Mouse (Mus musculus) forebrain, embryonic 14.5 days (tissue): ENCODE data around the gene Acot8. TPM values are rescaled to one million over a fixed set of nuclear protein-coding genes. Genes with fewer than 3 reads are reported as not detected.

ENCODE experiments used
- ATAC-seq: fragments of 200-750 bp; cut with Nextera tagmentation; 2 replicates; pipeline ENCODE4 v1.8.0; 2017; ENCODE audit warnings: mild to moderate bottlenecking, moderate library complexity
- DNase-seq: peaks from one replicate; pipeline ENCODE4 v3.0.0-alpha.2; 2015; ENCODE audit warnings: low spot score
- H3K27ac ChIP-seq: fragments of 300-500 bp; sonication (generic); 2 replicates; pipeline ENCODE4 v1.5.1; 2014; ENCODE audit warnings: low read depth, mild to moderate bottlenecking, control low read depth, low read length, moderate library complexity
- H3K27me3 ChIP-seq: fragments of 300-500 bp; sonication (generic); replicated peaks from 2 replicates; pipeline ENCODE4 v1.6.1; 2014; ENCODE audit warnings: low read length, control low read depth, mixed read lengths; ENCODE audit not compliant: control insufficient read depth, insufficient read depth
- H3K36me3 ChIP-seq: fragments of 300-500 bp; sonication (generic); 2 replicates; pipeline ENCODE4 v1.6.1; 2014; ENCODE audit warnings: low read length, control low read depth; ENCODE audit not compliant: control insufficient read depth, insufficient read depth
- H3K4me1 ChIP-seq: fragments of 300-500 bp; sonication (generic); 2 replicates; pipeline ENCODE4 v1.6.1; 2014; ENCODE audit warnings: antibody characterized with exemption, low read length, control low read depth; ENCODE audit not compliant: control insufficient read depth, insufficient read depth
- H3K4me2 ChIP-seq: fragments of 300-500 bp; sonication (generic); 2 replicates; pipeline ENCODE4 v1.6.1; 2014; ENCODE audit warnings: mild to moderate bottlenecking, control low read depth, low read length
- H3K4me3 ChIP-seq: fragments of 300-500 bp; sonication (generic); 2 replicates; pipeline ENCODE4 v1.5.1; 2014; ENCODE audit warnings: low read depth, low read length, control low read depth
- H3K9ac ChIP-seq: fragments of 300-500 bp; sonication (generic); 2 replicates; pipeline ENCODE4 v1.6.1; 2014; ENCODE audit warnings: mild to moderate bottlenecking, low read length, control low read depth, moderate library complexity
- H3K9me3 ChIP-seq: fragments of 300-500 bp; sonication (generic); replicated peaks from 2 replicates; pipeline ENCODE4 v1.6.1; 2016; ENCODE audit warnings: low read length, control low read depth, mixed read lengths; ENCODE audit not compliant: control insufficient read depth
- WGBS: fragments of 180-500 bp; shearing (Covaris S2); extraction: QIAGEN DNeasy Blood & Tissue Kit; methylation state at CpG from one replicate; pipeline ENCODE4 v1.1.7; 2014; 5-methylcytosine and 5-hydroxymethylcytosine counted together
- polyA plus RNA-seq: library from polyadenylated mRNA; unstranded; fragments of >200 nt; fragmentation: Nextera tagmentation; extraction: Ambion mirVana; gene quantifications from 2 replicates; pipeline ENCODE4 v1.2.1, GENCODE M21; 2014

Acot8 gene
- 12.0 and 14.3 TPM in 2 replicates for polyA plus RNA-seq

- Histone ChIP-seq H3K4me2 (peak within 1 kb of the TSS; percentile 85), H3K9ac (peak within 1 kb of the TSS; percentile 78), H3K9me3 (no peaks in the 10 kb centered on the region), H3K27me3 (no peaks in the 10 kb centered on the region), H3K4me3 (peak within 1 kb of the TSS; percentile 77), H3K27ac (peak within 1 kb of the TSS; percentile 74), H3K4me1 (peaks cover 8% of the 10 kb centered on the region; the same call in 1 of the 2 replicates), H3K36me3 (peaks cover 16% of the 10 kb centered on the region; the same call in 1 of the 2 replicates)
- ATAC-seq = peak; percentile 98
- under 1% methylated on average over 47 of the region's 47 CpGs for WGBS
- DNase-seq = peak; percentile 99
Measured at GRCm38 (mm10) chr2:164804533-164805331, at the start of gene Acot8, which contains the start of gene Zswim3. Acot8 (minus strand) TSS chr2:164804882. Zswim3 (plus strand) TSS chr2:164805098.

- Histone ChIP-seq H3K27me3 (0 out of 2 replicates have a peak, but pooled peaks cover 2% of the 10 kb centered on the region), H3K36me3 (no peaks in the 10 kb centered on the region), H3K4me1 (no peaks in the 10 kb centered on the region), H3K9me3 (no peaks in the 10 kb centered on the region), H3K4me2 (no peak overlapping the region), H3K4me3 (no peak overlapping the region), H3K9ac (no peak overlapping the region), H3K27ac (no peak overlapping the region)
- ATAC-seq = no peak
- 83% methylated on average over 8 of the region's 8 CpGs for WGBS
- no peak for DNase-seq
Measured at GRCm38 (mm10) chr2:164850061-164850460, 45.4 kb upstream of the Acot8 start.

- Histone ChIP-seq H3K4me1 (no peaks in the 10 kb centered on the region), H3K9ac (no peak overlapping the region), H3K4me2 (no peak overlapping the region), H3K9me3 (no peaks in the 10 kb centered on the region), H3K36me3 (no peaks in the 10 kb centered on the region), H3K4me3 (no peak overlapping the region), H3K27me3 (no peaks in the 10 kb centered on the region), H3K27ac (no peak overlapping the region)
- DNase-seq (no peak), ATAC-seq (no peak)
- 62% methylated on average over 3 of the region's 3 CpGs for WGBS
Measured at GRCm38 (mm10) chr2:164845782-164846181, 41.1 kb upstream of the Acot8 start.

- peak overlapping the region; percentile 100; the same call in 1 of the 2 replicates for H3K4me2 ChIP-seq
- H3K27ac ChIP-seq = no peak overlapping the region
- 93% methylated on average over 4 of the region's 4 CpGs for WGBS
- no peaks in the 10 kb centered on the region for H3K9me3 ChIP-seq
- DNase-seq = no peak
- H3K36me3 ChIP-seq = peaks cover 31% of the 10 kb centered on the region
- no peaks in the 10 kb centered on the region for H3K27me3 ChIP-seq
- no peak overlapping the region for H3K4me3 ChIP-seq
- H3K9ac ChIP-seq = no peak overlapping the region
- H3K4me1 ChIP-seq = peaks cover 11% of the 10 kb centered on the region
- no peak for ATAC-seq
Measured at GRCm38 (mm10) chr2:164835164-164835563, 30.5 kb upstream of the Acot8 start.

- DNase-seq (no peak), ATAC-seq (no peak)
- Histone ChIP-seq H3K27me3 (no peaks in the 10 kb centered on the region), H3K4me1 (peaks cover 11% of the 10 kb centered on the region), H3K9me3 (no peaks in the 10 kb centered on the region), H3K9ac (peak overlapping the region; percentile 78), H3K4me2 (peak overlapping the region; percentile 100), H3K36me3 (peaks cover 25% of the 10 kb centered on the region), H3K4me3 (peak overlapping the region; percentile 72), H3K27ac (no peak overlapping the region)
- WGBS = 49% methylated on average over 8 of the region's 8 CpGs
Measured at GRCm38 (mm10) chr2:164834531-164834930, 29.8 kb upstream of the Acot8 start.

- peak; percentile 72 for ATAC-seq
- under 1% methylated on average over 31 of the region's 31 CpGs for WGBS
- peaks cover 11% of the 10 kb centered on the region for H3K4me1 ChIP-seq
Measured at GRCm38 (mm10) chr2:164833314-164833959, 28.8 kb upstream of the Acot8 start, which contains the start of gene Neurl2. Neurl2 (minus strand) TSS chr2:164833456.

GRCm38 (mm10) chr2:164832748-164833301 lies 28.1 kb upstream of the Acot8 start, which contains the start of gene Ctsa:
Ctsa (plus strand) TSS chr2:164832873.
- Histone ChIP-seq H3K4me2 (peak within 1 kb of the TSS; percentile 100), H3K27ac (peak within 1 kb of the TSS; percentile 44), H3K4me3 (peak within 1 kb of the TSS; percentile 72), H3K9ac (peak within 1 kb of the TSS; percentile 78), H3K4me1 (peaks cover 11% of the 10 kb centered on the region), H3K27me3 (no peaks in the 10 kb centered on the region), H3K36me3 (peaks cover 20% of the 10 kb centered on the region), H3K9me3 (no peaks in the 10 kb centered on the region)
- DNase-seq (peak; percentile 84), ATAC-seq (peak; percentile 78)
- 1% methylated on average over 35 of the region's 35 CpGs for WGBS

More at GRCm38 (mm10) chr2:164833314-164833959, 28.8 kb upstream of the Acot8 start, which contains the start of gene Neurl2:
- peak; percentile 97 for DNase-seq
- no peaks in the 10 kb centered on the region for H3K9me3 ChIP-seq
- peak within 1 kb of the TSS; percentile 44 for H3K27ac ChIP-seq
- H3K27me3 ChIP-seq = no peaks in the 10 kb centered on the region
- H3K4me2 ChIP-seq = peak within 1 kb of the TSS; percentile 100
- H3K9ac ChIP-seq = peak within 1 kb of the TSS; percentile 78
- H3K4me3 ChIP-seq = peak within 1 kb of the TSS; percentile 72
- H3K36me3 ChIP-seq = peaks cover 17% of the 10 kb centered on the region

GRCm38 (mm10) chr2:164832032-164832747 lies 27.5 kb upstream of the Acot8 start:
- DNase-seq (no peak), ATAC-seq (no peak)

More at GRCm38 (mm10) chr2:164832032-164832747, 27.5 kb upstream of the Acot8 start:
- peak overlapping the region; percentile 72 for H3K4me3 ChIP-seq
- peak overlapping the region; percentile 100 for H3K4me2 ChIP-seq
- peaks cover 21% of the 10 kb centered on the region for H3K36me3 ChIP-seq
- WGBS = 65% methylated on average over 16 of the region's 16 CpGs
- peaks cover 11% of the 10 kb centered on the region for H3K4me1 ChIP-seq
- no peaks in the 10 kb centered on the region for H3K9me3 ChIP-seq
- H3K27me3 ChIP-seq = no peaks in the 10 kb centered on the region
- H3K9ac ChIP-seq = peak overlapping the region; percentile 78
- H3K27ac ChIP-seq = peak overlapping the region; percentile 44; the same call in 1 of the 2 replicates
